ENCODE assay signal across 8 mouse cellular contexts in the genomic region with DNA sequence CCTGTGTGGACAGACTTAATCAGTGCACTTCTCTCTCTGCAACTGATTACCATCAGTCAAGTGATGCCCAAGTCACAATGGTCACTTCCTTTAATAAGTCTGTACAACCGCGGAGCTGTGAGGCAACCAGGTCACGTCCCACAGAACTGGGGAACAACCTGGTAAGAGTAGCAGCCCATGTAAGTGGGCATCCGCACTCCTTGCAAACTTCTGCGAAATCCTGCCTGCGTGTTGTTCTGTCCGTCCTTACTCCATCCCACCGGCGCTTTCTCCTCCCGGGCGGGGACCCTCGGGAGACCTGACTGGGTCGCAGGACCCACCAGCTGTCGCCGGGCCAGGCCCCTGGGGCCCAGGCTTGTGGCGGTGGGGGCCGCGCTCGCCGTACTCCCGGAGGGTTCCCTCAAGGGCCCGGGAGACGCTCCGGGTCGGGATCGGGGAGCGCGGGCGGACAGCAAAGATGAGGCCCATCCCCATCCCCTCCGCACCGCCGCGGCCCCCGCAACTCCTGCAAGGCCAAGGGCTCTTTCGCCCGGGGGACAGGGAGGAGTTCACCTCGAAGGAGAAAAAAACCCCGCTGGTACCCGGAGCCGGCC. TPM values are rescaled to one million over a fixed set of nuclear protein-coding genes. Genes with fewer than 3 reads are reported as not detected.
DNase-seq lines count a peak whose midpoint lies in the region; ATAC-seq and TF ChIP-seq lines count a peak whose summit lies in the region.

No protein-coding gene starts in this region.

- peak overlapping the region; percentile 87 for H3K27ac ChIP-seq in forebrain, postnatal 0 days (ENCODE audit: low read depth, low read length)
- H3K27ac ChIP-seq in kidney, embryonic 16.5 days (ENCODE audit: low read length) = no peak overlapping the region
- peak overlapping the region; percentile 80; the same call in 1 of the 2 replicates for H3K27ac ChIP-seq in stomach, embryonic 16.5 days (ENCODE audit: low read length)

- CTCF ChIA-PET in Patski (lab: Charles Lee) = no interaction called here

- H3K36me3 ChIP-seq in forebrain, postnatal 0 days (ENCODE audit: insufficient read depth) = no peaks in the 10 kb centered on the region
- H3K36me3 ChIP-seq in kidney, embryonic 16.5 days (ENCODE audit: insufficient read depth, low read length) = no peaks in the 10 kb centered on the region
- H3K36me3 ChIP-seq in stomach, embryonic 16.5 days (ENCODE audit: control insufficient read depth, insufficient read depth, low read length) = no peaks in the 10 kb centered on the region

- H3K4me2 ChIP-seq in forebrain, postnatal 0 days (ENCODE audit: low read depth) = peak overlapping the region; percentile 70
- H3K4me2 ChIP-seq in kidney, embryonic 16.5 days (replicated peaks; ENCODE audit: low read depth, low read length) = peak overlapping the region; percentile 81
- H3K4me2 ChIP-seq in stomach, embryonic 16.5 days (ENCODE audit: low read depth, low read length) = peak overlapping the region; percentile 83

- DNase-seq in left cerebral cortex, adult 9 months (ENCODE audit: low spot score in 2 of 2) = peak; percentile 16 to 21
- no peak for DNase-seq in left cerebral cortex, adult 11 months (ENCODE audit: low spot score)
- no peak for DNase-seq in Patski (ENCODE audit: low read depth, low spot score)
- DNase-seq in forebrain, postnatal 0 days = no peak
- no peak for DNase-seq in adrenal gland, adult 18-20 months (ENCODE audit: low spot score in 2 of 2)

- H3K9me3 ChIP-seq in forebrain, postnatal 0 days (ENCODE audit: low read length) = no peaks in the 10 kb centered on the region
- H3K9me3 ChIP-seq in kidney, embryonic 16.5 days (ENCODE audit: low read length) = no peaks in the 10 kb centered on the region
- no peaks in the 10 kb centered on the region for H3K9me3 ChIP-seq in stomach, embryonic 16.5 days (replicated peaks; ENCODE audit: control insufficient read depth, low read length)

- no peaks in the 10 kb centered on the region for H3K27me3 ChIP-seq in Patski
- H3K27me3 ChIP-seq in forebrain, postnatal 0 days (ENCODE audit: insufficient read depth, low read length) = no peaks in the 10 kb centered on the region
- no peaks in the 10 kb centered on the region for H3K27me3 ChIP-seq in kidney, embryonic 16.5 days (ENCODE audit: insufficient read depth, low read length)
- H3K27me3 ChIP-seq in stomach, embryonic 16.5 days (ENCODE audit: control insufficient read depth, insufficient read depth, low read length) = no peaks in the 10 kb centered on the region

- WGBS in forebrain, postnatal 0 days = under 1% methylated on average over 36 of the region's 40 CpGs
- WGBS in kidney, embryonic 16.5 days = 0% methylated on average over 40 of the region's 40 CpGs
- under 1% methylated on average over 38 of the region's 40 CpGs for WGBS in stomach, embryonic 16.5 days

- ATAC-seq in Patski = peak; percentile 30
- ATAC-seq in forebrain, postnatal 0 days = peak; percentile 47
- ATAC-seq in kidney, embryonic 16.5 days (ENCODE audit: low FRiP score, low TSS enrichment) = peak; percentile 69
- ATAC-seq in megakaryocyte, adult 5-6 weeks (ENCODE audit: poor library complexity, severe bottlenecking) = peak; percentile 71
- peak; percentile 61 for ATAC-seq in stomach, embryonic 16.5 days (ENCODE audit: insufficient read depth, low FRiP score)

- in situ Hi-C loops in Patski (cut with MboI; ENCODE audit: low pct_unique_long_range_greater_than_20kb) = no loop called here

- no peak for TF ChIP-seq CTCF in Patski (IDR thresholded peaks at IDR 0.05)
- no peak for TF ChIP-seq CTCF in forebrain, postnatal 0 days (IDR thresholded peaks at IDR 0.05; ENCODE audit: low read depth)

- H3K9ac ChIP-seq in forebrain, postnatal 0 days = peak overlapping the region; percentile 76
- H3K9ac ChIP-seq in kidney, embryonic 16.5 days (replicated peaks; ENCODE audit: low read length) = peak overlapping the region; percentile 81
- peak overlapping the region; percentile 96 for H3K9ac ChIP-seq in stomach, embryonic 16.5 days (ENCODE audit: low read length)

- H3K4me1 ChIP-seq in forebrain, postnatal 0 days (ENCODE audit: insufficient read depth) = no peaks in the 10 kb centered on the region
- H3K4me1 ChIP-seq in kidney, embryonic 16.5 days (ENCODE audit: insufficient read depth, low read length) = no peaks in the 10 kb centered on the region
- H3K4me1 ChIP-seq in stomach, embryonic 16.5 days (ENCODE audit: control insufficient read depth, insufficient read depth, low read length) = 0 out of 2 replicates have a peak, but pooled peaks cover 4% of the 10 kb centered on the region

- POLR2A ChIA-PET in Patski (lab: Charles Lee) = no interaction called here

- H3K4me3 ChIP-seq in forebrain, postnatal 0 days (ENCODE audit: low read depth, low read length) = peak overlapping the region; percentile 86
- H3K4me3 ChIP-seq in kidney, embryonic 16.5 days (ENCODE audit: low read length) = peak overlapping the region; percentile 87
- peak overlapping the region; percentile 98 for H3K4me3 ChIP-seq in stomach, embryonic 16.5 days (replicated peaks; ENCODE audit: low read length)

RNA-seq across cellular contexts. Expression of gene C9orf72, which starts 0.7 kb away (rescaled TPM):
- polyA plus RNA-seq in Patski (2021) = 10.0 TPM
- 56.5 and 61.5 TPM in 2 replicates for total RNA-seq in forebrain, postnatal 0 days (2014; rRNA removed)
- polyA plus RNA-seq in forebrain, postnatal 0 days (2015; fragmentation: Nextera tagmentation; extraction: Ambion mirVana) = 44.6 and 47.7 TPM in 2 replicates
- 11.1 and 12.5 TPM in 2 replicates for polyA plus RNA-seq in kidney, embryonic 16.5 days (2015; fragmentation: Nextera tagmentation; extraction: Ambion mirVana)
- total RNA-seq in megakaryocyte, adult 5-6 weeks (2015) = 21.9 and 25.4 TPM in 2 replicates
- total RNA-seq in megakaryocyte, adult 5-6 weeks (2017) = 17.9 and 22.0 TPM in 2 replicates
- 12.9 and 14.3 TPM in 2 replicates for polyA plus RNA-seq in stomach, embryonic 16.5 days (2015; fragmentation: Nextera tagmentation; extraction: Ambion mirVana)
- 10 to 100 TPM; 15.6 to 27.4 TPM for total RNA-seq in adrenal gland, adult 18-20 months (2021)

Comparison
In these comparisons a context has a peak if more than half of its experiments do, and no peak if none do; other contexts are left out.
1. DNase-seq: peak in left cerebral cortex, adult 9 months (2 of 2); none in left cerebral cortex, adult 11 months (single experiment), Patski (single experiment), forebrain, postnatal 0 days (single experiment) and adrenal gland, adult 18-20 months (0 of 2).
2. Peak in every context shown above with its lines, with median percentiles within 50 percentile points of each other: ATAC-seq, H3K4me2 ChIP-seq, H3K4me3 ChIP-seq and H3K9ac ChIP-seq.